Mouse (Mus musculus) G1E (cell line): Measurements from ENCODE around the gene Plxnb1. TPM values are rescaled to one million over a fixed set of nuclear protein-coding genes. Genes with fewer than 3 reads are reported as not detected.
A peak's percentile ranks its signal among the peaks of the same experiment; 100 is the strongest.

Source experiments
- ATAC-seq: 2 replicates; pipeline ENCODE4 v1.8.0; 2016; ENCODE audit warnings: mild to moderate bottlenecking; ENCODE audit not compliant: insufficient number of reproducible peaks, poor library complexity, low FRiP score, severe bottlenecking; ENCODE audit errors: extremely low read depth
- DNase-seq: peaks from one replicate; pipeline ENCODE4 v3.0.0; 2012; ENCODE audit warnings: low spot score
- H3K27me3 ChIP-seq: 2 replicates; pipeline ENCODE4 v1.6.1; 2012; ENCODE audit warnings: mild to moderate bottlenecking, low read length, inconsistent platforms; ENCODE audit not compliant: insufficient read depth
- H3K36me3 ChIP-seq: replicated peaks from 2 replicates; pipeline ENCODE3; 2012; ENCODE audit warnings: mild to moderate bottlenecking, inconsistent platforms
- H3K4me1 ChIP-seq: 2 replicates; pipeline ENCODE4 v1.6.1; 2012; ENCODE audit warnings: low read depth, low read length, inconsistent platforms, mixed read lengths; ENCODE audit not compliant: insufficient read depth
- H3K4me3 ChIP-seq: 2 replicates; pipeline ENCODE4 v1.5.1; 2012; ENCODE audit warnings: low read depth, mild to moderate bottlenecking, inconsistent platforms, low read length, moderate library complexity, mixed read lengths
- H3K9me3 ChIP-seq: replicated peaks from 2 replicates; pipeline ENCODE4 v1.6.1; 2012; ENCODE audit warnings: inconsistent platforms
- CTCF ChIP-seq: IDR thresholded peaks from 2 replicates; pipeline ENCODE4 v1.5.1; 2012; ENCODE audit warnings: low read depth, low read length, inconsistent platforms, mixed read lengths
- GATA1 ChIP-seq: IDR thresholded peaks from 2 replicates; pipeline ENCODE4 v1.6.1; 2012; ENCODE audit warnings: borderline replicate concordance, low read length, inconsistent platforms, mixed read lengths
- GATA2 ChIP-seq: IDR thresholded peaks from 2 replicates; pipeline ENCODE4 v1.6.1; 2012; ENCODE audit warnings: low read depth, low read length, inconsistent platforms, borderline replicate concordance
- POLR2AphosphoS5 ChIP-seq: IDR thresholded peaks from 2 replicates; pipeline ENCODE4 v1.6.1; 2012; ENCODE audit warnings: low read depth, low read length, inconsistent platforms; ENCODE audit not compliant: insufficient replicate concordance
- TAL1 ChIP-seq: conservative IDR thresholded peaks from 2 replicates; pipeline ENCODE4 v1.6.1; 2012; ENCODE audit warnings: low read depth, low read length, inconsistent platforms, mixed read lengths
- polyA plus RNA-seq: library from polyadenylated mRNA; stranded (reverse); fragments of >175 nt; gene quantifications from 2 replicates; pipeline ENCODE4 v1.2.3, GENCODE M21; 2012
- total RNA-seq, 2 experiments: library from RNA; stranded (forward) in 1 of 2; stranded (reverse) in 1 of 2; fragments of 200-1000 nt in 1 of 2; fragments of >200 nt in 1 of 2; fragmentation: Nextera tagmentation in 1 of 2; gene quantifications; 2 replicates each; pipeline ENCODE4 v1.2.3; 2014 to 2017

Gene Plxnb1
- total and polyA plus RNA-seq, 3 experiments, result 0.44 TPM; not detected in 2

- ATAC-seq (no peak), DNase-seq (no peak)
- Histone ChIP-seq H3K36me3 (peaks cover 47% of the 10 kb centered on the region), H3K4me3 (no peak overlapping the region), H3K27me3 (no peaks in the 10 kb centered on the region), H3K9me3 (no peaks in the 10 kb centered on the region), H3K4me1 (peaks cover 53% of the 10 kb centered on the region)
- no peak for TF ChIP-seq TAL1
- TF ChIP-seq GATA2, result no peak
- TF ChIP-seq CTCF, result no peak
- no peak for TF ChIP-seq POLR2AphosphoS5
- TF ChIP-seq GATA1, result no peak
Observed at GRCm38 (mm10) chr9:109051651-109052489, 43.3 kb upstream of the Plxnb1 start.

- Histone ChIP-seq H3K4me3 (0 out of 2 replicates have a peak overlapping the region, but pooled peaks have one; percentile 4), H3K4me1 (peaks cover 61% of the 10 kb centered on the region)
- no peak for TF ChIP-seq TAL1
- TF ChIP-seq POLR2AphosphoS5, result no peak
- TF ChIP-seq CTCF, result no peak
- no peak for TF ChIP-seq GATA2
- TF ChIP-seq GATA1, result no peak
Observed at GRCm38 (mm10) chr9:109052490-109053260, 42.5 kb upstream of the Plxnb1 start.

GRCm38 (mm10) chr9:109053366-109053765 lies 41.8 kb upstream of the Plxnb1 start:
- ATAC-seq (no peak), DNase-seq (no peak)
- H3K9me3 ChIP-seq, result no peaks in the 10 kb centered on the region
- no peak overlapping the region for H3K4me3 ChIP-seq
- H3K4me1 ChIP-seq, result peaks cover 68% of the 10 kb centered on the region
- TF ChIP-seq CTCF (no peak), POLR2AphosphoS5 (no peak), TAL1 (no peak), GATA2 (no peak), GATA1 (no peak)
- no peaks in the 10 kb centered on the region for H3K27me3 ChIP-seq
- peaks cover 62% of the 10 kb centered on the region for H3K36me3 ChIP-seq

More at GRCm38 (mm10) chr9:109052490-109053260, 42.5 kb upstream of the Plxnb1 start:
- peaks cover 55% of the 10 kb centered on the region for H3K36me3 ChIP-seq
- no peak for ATAC-seq
- H3K27me3 ChIP-seq, result no peaks in the 10 kb centered on the region
- no peaks in the 10 kb centered on the region for H3K9me3 ChIP-seq
- DNase-seq, result no peak

DNA sequence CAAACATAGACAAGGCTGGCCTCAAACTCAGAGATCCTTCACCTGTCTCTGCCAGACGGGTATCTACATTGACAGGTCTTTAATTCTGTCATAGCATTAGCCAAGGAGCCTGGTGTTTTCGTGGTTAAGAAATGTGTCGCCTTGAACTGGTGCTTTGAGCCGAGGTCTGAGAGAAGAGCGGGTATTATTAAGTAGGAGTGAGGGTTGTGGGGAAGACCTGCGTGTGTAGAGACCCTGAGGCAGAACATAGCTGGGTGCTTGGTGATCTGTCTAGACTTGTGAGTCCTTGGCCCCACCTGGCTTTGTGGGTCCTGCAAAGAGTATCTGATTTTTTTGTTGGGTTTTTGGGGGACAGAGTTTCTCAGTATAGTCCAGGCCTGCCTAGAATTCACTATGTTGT lies 41.3 kb upstream of the Plxnb1 start:
- peaks cover 73% of the 10 kb centered on the region for H3K4me1 ChIP-seq
- no peaks in the 10 kb centered on the region for H3K9me3 ChIP-seq
- no peak overlapping the region for H3K4me3 ChIP-seq
- DNase-seq (no peak), ATAC-seq (no peak)
- H3K36me3 ChIP-seq, result peaks cover 67% of the 10 kb centered on the region
- H3K27me3 ChIP-seq, result no peaks in the 10 kb centered on the region
- TF ChIP-seq CTCF, result no peak
- no peak for TF ChIP-seq GATA2
- TF ChIP-seq TAL1, result no peak
- no peak for TF ChIP-seq GATA1
- TF ChIP-seq POLR2AphosphoS5, result no peak

DNA sequence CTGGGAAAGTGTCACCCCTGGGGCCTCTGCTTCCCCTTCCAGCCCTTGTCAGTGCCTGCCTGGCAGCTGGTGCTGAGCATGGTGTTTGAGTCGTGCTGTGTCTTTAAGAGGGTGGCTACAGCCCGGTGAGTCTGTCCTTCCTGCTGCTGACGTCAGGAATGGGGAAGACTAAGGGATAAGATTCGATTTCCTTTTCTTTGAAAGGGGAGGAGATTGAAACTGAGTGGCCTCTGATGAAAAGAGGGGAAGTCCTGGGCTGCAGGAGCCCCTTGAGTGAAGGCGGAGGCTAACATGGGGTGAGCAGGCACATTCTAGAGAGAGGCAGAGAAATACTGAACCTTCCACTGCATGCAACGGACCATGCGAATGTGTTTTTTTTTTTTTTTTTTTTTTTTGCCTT lies 40.5 kb upstream of the Plxnb1 start:
- ATAC-seq, result peak; percentile 62
- Histone ChIP-seq H3K4me3 (peak overlapping the region; percentile 67), H3K4me1 (peaks cover 80% of the 10 kb centered on the region), H3K9me3 (no peaks in the 10 kb centered on the region), H3K36me3 (peaks cover 69% of the 10 kb centered on the region), H3K27me3 (no peaks in the 10 kb centered on the region)
- TF ChIP-seq GATA1 (no peak), TAL1 (no peak), CTCF (no peak), POLR2AphosphoS5 (no peak), GATA2 (no peak)
- DNase-seq, result peak; percentile 84
